Mouse (Mus musculus): ENCODE data around the gene Tyro3. TPM values are rescaled to one million over a fixed set of nuclear protein-coding genes. Genes with fewer than 3 reads are reported as not detected.

The Tyro3 gene
- polyA plus RNA-seq (2012; fragmentation: generic; extraction: Trizol), result 6.0 TPM

- no peaks in the 10 kb centered on the region for H3K36me3 ChIP-seq (ENCODE audit: control insufficient read depth, insufficient read depth)
- peaks cover 4% of the 10 kb centered on the region for H3K27me3 ChIP-seq (ENCODE audit: control insufficient read depth, insufficient read depth, insufficient read length)
- peak within 1 kb of the TSS; percentile 24 for H3K4me3 ChIP-seq
- no peak for TF ChIP-seq MAX (IDR thresholded peaks at IDR 0.05; ENCODE audit: low read depth)
- TF ChIP-seq E2F4 (IDR thresholded peaks at IDR 0.05; ENCODE audit: insufficient read depth), result no peak
- TF ChIP-seq MYOD1 (IDR thresholded peaks at IDR 0.05; ENCODE audit: control insufficient read depth in 1 of 3, insufficient read length in 2 of 3, low read depth in 2 of 3), result no peak
- TF ChIP-seq REST (IDR thresholded peaks at IDR 0.05; ENCODE audit: insufficient read depth, insufficient read length), result no peak
- TF ChIP-seq USF1 (IDR thresholded peaks at IDR 0.05; ENCODE audit: low read depth), result no peak
- no peak for TF ChIP-seq MYOG (IDR thresholded peaks at IDR 0.05; ENCODE audit: control insufficient read depth in 1 of 3, insufficient read depth in 1 of 3, insufficient read length in 2 of 3, low read depth in 2 of 3)
- TF ChIP-seq SRF (IDR thresholded peaks at IDR 0.05; ENCODE audit: control insufficient read depth, insufficient read length, low read depth), result no peak
- no peak for TF ChIP-seq POLR2AphosphoS2 (IDR thresholded peaks at IDR 0.05; ENCODE audit: insufficient read length, low read depth)
- TF ChIP-seq TCF12 (IDR thresholded peaks at IDR 0.05; ENCODE audit: insufficient read depth, poor library complexity, severe bottlenecking), result no peak
- TF ChIP-seq CEBPB (IDR thresholded peaks at IDR 0.05; ENCODE audit: insufficient read depth, poor library complexity, severe bottlenecking), result no peak
- no peak for TF ChIP-seq TCF3 (IDR thresholded peaks at IDR 0.05; ENCODE audit: insufficient read length, low read depth)
- TF ChIP-seq POLR2A (IDR thresholded peaks at IDR 0.05; ENCODE audit: insufficient read length, low read depth), result no peak
- H3ac ChIP-seq (ENCODE audit: control insufficient read depth, insufficient read length), result no peak within 1 kb of the TSS
- no peaks in the 10 kb centered on the region for H3K79me2 ChIP-seq (ENCODE audit: control insufficient read depth, insufficient read depth)
- no peak within 1 kb of the TSS for H3K4me2 ChIP-seq (ENCODE audit: low read depth)
Measured at GRCm38 (mm10) chr2:119797279-119797783, at the start of gene Tyro3. Gene Tyro3 (plus strand): TSS chr2:119797733.

- H3K4me3 ChIP-seq, result no peak overlapping the region
- H3ac ChIP-seq (ENCODE audit: control insufficient read depth, insufficient read length), result no peak overlapping the region
- H3K4me2 ChIP-seq (ENCODE audit: low read depth), result no peak overlapping the region
- no peaks in the 10 kb centered on the region for H3K36me3 ChIP-seq (ENCODE audit: control insufficient read depth, insufficient read depth)
- TF ChIP-seq POLR2A (IDR thresholded peaks at IDR 0.05; ENCODE audit: insufficient read length, low read depth) (no peak), SRF (IDR thresholded peaks at IDR 0.05; ENCODE audit: control insufficient read depth, insufficient read length, low read depth) (no peak), USF1 (IDR thresholded peaks at IDR 0.05; ENCODE audit: low read depth) (no peak), MYOD1 (IDR thresholded peaks at IDR 0.05; ENCODE audit: control insufficient read depth in 1 of 3, insufficient read length in 2 of 3, low read depth in 2 of 3) (no peak), E2F4 (IDR thresholded peaks at IDR 0.05; ENCODE audit: insufficient read depth) (no peak), POLR2AphosphoS2 (IDR thresholded peaks at IDR 0.05; ENCODE audit: insufficient read length, low read depth) (no peak), MAX (IDR thresholded peaks at IDR 0.05; ENCODE audit: low read depth) (no peak), MYOG (IDR thresholded peaks at IDR 0.05; ENCODE audit: control insufficient read depth in 1 of 3, insufficient read depth in 1 of 3, insufficient read length in 2 of 3, low read depth in 2 of 3) (no peak), CEBPB (IDR thresholded peaks at IDR 0.05; ENCODE audit: insufficient read depth, poor library complexity, severe bottlenecking) (no peak), TCF12 (IDR thresholded peaks at IDR 0.05; ENCODE audit: insufficient read depth, poor library complexity, severe bottlenecking) (no peak), REST (IDR thresholded peaks at IDR 0.05; ENCODE audit: insufficient read depth, insufficient read length) (no peak), TCF3 (IDR thresholded peaks at IDR 0.05; ENCODE audit: insufficient read length, low read depth) (no peak)
- H3K79me2 ChIP-seq (ENCODE audit: control insufficient read depth, insufficient read depth), result no peaks in the 10 kb centered on the region
- peaks cover 45% of the 10 kb centered on the region for H3K27me3 ChIP-seq (ENCODE audit: control insufficient read depth, insufficient read depth, insufficient read length)
Measured at GRCm38 (mm10) chr2:119749260-119749659, 48.3 kb upstream of the Tyro3 start.

DNA sequence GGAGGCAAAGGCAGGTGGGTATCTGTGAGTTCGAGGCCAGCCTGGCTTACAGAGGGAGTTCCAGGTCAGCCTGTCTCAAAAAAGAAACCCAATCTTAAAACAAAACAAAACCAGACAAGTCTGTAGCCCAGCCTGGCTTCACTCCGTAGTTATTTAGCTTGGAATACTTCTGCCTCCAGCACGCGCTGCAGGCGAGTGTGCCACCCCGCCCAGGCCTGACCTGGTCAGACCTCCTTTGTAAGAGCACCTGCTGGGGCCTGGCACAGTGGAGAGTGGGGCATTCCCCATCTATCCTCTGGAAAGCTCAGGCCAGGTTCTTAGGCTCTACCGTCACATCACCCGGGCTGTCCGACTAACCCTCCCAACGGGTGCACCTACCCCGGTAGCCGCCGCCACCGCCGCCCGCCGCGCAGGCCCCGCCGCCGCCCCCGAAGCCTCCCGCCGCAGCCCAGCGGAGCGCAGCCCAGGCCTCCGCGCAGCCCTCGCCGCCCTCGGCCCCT is 39.9 kb upstream of the Tyro3 start:
- no peak overlapping the region for H3K4me2 ChIP-seq (ENCODE audit: low read depth)
- H3K36me3 ChIP-seq (ENCODE audit: control insufficient read depth, insufficient read depth), result no peaks in the 10 kb centered on the region
- no peak overlapping the region for H3K4me3 ChIP-seq
- H3K27me3 ChIP-seq (ENCODE audit: control insufficient read depth, insufficient read depth, insufficient read length), result peaks cover 50% of the 10 kb centered on the region
- H3K79me2 ChIP-seq (ENCODE audit: control insufficient read depth, insufficient read depth), result no peaks in the 10 kb centered on the region
- no peak for TF ChIP-seq MYOD1 (IDR thresholded peaks at IDR 0.05; ENCODE audit: control insufficient read depth in 1 of 3, insufficient read length in 2 of 3, low read depth in 2 of 3)
- no peak for TF ChIP-seq REST (IDR thresholded peaks at IDR 0.05; ENCODE audit: insufficient read depth, insufficient read length)
- TF ChIP-seq MAX (IDR thresholded peaks at IDR 0.05; ENCODE audit: low read depth), result no peak
- TF ChIP-seq TCF3 (IDR thresholded peaks at IDR 0.05; ENCODE audit: insufficient read length, low read depth), result no peak
- TF ChIP-seq CEBPB (IDR thresholded peaks at IDR 0.05; ENCODE audit: insufficient read depth, poor library complexity, severe bottlenecking), result no peak
- no peak for TF ChIP-seq POLR2AphosphoS2 (IDR thresholded peaks at IDR 0.05; ENCODE audit: insufficient read length, low read depth)
- no peak for TF ChIP-seq POLR2A (IDR thresholded peaks at IDR 0.05; ENCODE audit: insufficient read length, low read depth)
- no peak for TF ChIP-seq USF1 (IDR thresholded peaks at IDR 0.05; ENCODE audit: low read depth)
- TF ChIP-seq E2F4 (IDR thresholded peaks at IDR 0.05; ENCODE audit: insufficient read depth), result no peak
- no peak overlapping the region for H3ac ChIP-seq (ENCODE audit: control insufficient read depth, insufficient read length)

DNA sequence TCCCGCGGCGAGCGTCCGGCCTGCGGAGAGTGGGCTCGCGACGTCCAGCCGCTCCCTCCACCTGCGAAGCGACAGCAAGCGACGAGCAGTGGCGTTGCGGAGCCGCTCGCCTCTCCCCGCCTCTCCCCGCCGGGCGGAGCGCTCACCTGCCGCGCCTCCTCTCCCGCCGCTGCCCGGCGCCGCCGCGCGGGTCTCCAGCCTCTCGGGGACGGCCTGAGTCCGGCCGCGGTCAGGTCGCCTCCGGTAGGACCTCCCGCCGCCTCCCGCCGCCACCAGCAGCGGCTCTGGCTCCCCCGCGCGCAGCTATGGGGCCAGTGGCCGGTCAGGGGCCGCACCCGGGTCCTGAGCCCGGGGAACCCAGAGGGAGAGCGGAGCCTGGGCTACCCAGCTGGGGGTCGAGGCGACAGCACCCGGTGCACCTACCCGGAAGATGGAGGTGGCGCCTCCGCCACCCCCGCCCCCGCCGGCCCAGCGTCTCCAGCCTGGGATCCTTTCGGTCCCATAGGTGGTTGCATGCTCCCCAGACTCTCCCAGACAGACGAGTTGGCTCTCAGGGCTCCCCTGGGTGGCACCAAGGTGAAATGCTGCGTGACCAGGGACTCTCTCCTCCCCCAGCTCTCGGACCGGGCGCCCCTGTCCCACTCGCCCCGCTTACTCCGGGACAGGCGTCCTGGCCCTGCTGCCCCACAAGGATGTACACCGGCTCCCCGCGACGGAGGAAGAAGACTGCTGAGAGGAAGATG is 39.3 kb upstream of the Tyro3 start:
- Histone ChIP-seq H3K4me2 (ENCODE audit: low read depth) (peak overlapping the region; percentile 24), H3K4me3 (no peak overlapping the region), H3K27me3 (ENCODE audit: control insufficient read depth, insufficient read depth, insufficient read length) (peaks cover 43% of the 10 kb centered on the region), H3K36me3 (ENCODE audit: control insufficient read depth, insufficient read depth) (no peaks in the 10 kb centered on the region), H3ac (ENCODE audit: control insufficient read depth, insufficient read length) (no peak overlapping the region), H3K79me2 (ENCODE audit: control insufficient read depth, insufficient read depth) (no peaks in the 10 kb centered on the region)
- no peak for TF ChIP-seq SRF (IDR thresholded peaks at IDR 0.05; ENCODE audit: control insufficient read depth, insufficient read length, low read depth)
- TF ChIP-seq USF1 (IDR thresholded peaks at IDR 0.05; ENCODE audit: low read depth), result no peak
- no peak for TF ChIP-seq TCF3 (IDR thresholded peaks at IDR 0.05; ENCODE audit: insufficient read length, low read depth)
- no peak for TF ChIP-seq MYOG (IDR thresholded peaks at IDR 0.05; ENCODE audit: control insufficient read depth in 1 of 3, insufficient read depth in 1 of 3, insufficient read length in 2 of 3, low read depth in 2 of 3)
